Mouse (Mus musculus) embryonic facial prominence, embryonic 15.5 days (tissue): ENCODE data around the gene Exosc1. TPM values are rescaled to one million over a fixed set of nuclear protein-coding genes. Genes with fewer than 3 reads are reported as not detected.

Source experiments
- ATAC-seq: fragments of 200-750 bp; cut with Nextera tagmentation; 2 replicates; pipeline ENCODE4 v1.8.0; 2017; ENCODE audit warnings: low read depth, moderate TSS enrichment; ENCODE audit not compliant: insufficient number of reproducible peaks, low FRiP score, low TSS enrichment
- H3K27ac ChIP-seq: fragments of 300-500 bp; sonication (generic); replicated peaks from 2 replicates; pipeline ENCODE4 v1.5.1; 2015; ENCODE audit warnings: mild to moderate bottlenecking, inconsistent platforms
- H3K27me3 ChIP-seq: fragments of 300-500 bp; sonication (generic); 2 replicates; pipeline ENCODE4 v1.6.1; 2015; ENCODE audit warnings: inconsistent platforms
- H3K36me3 ChIP-seq: fragments of 300-500 bp; sonication (generic); 2 replicates; pipeline ENCODE4 v1.6.1; 2015; ENCODE audit warnings: mild to moderate bottlenecking, inconsistent platforms
- H3K4me1 ChIP-seq: fragments of 300-500 bp; sonication (generic); 2 replicates; pipeline ENCODE4 v1.6.1; 2015; ENCODE audit warnings: inconsistent platforms
- H3K4me2 ChIP-seq: fragments of 300-500 bp; sonication (generic); replicated peaks from 2 replicates; pipeline ENCODE4 v1.6.1; 2015; ENCODE audit warnings: mild to moderate bottlenecking, inconsistent platforms
- H3K4me3 ChIP-seq: fragments of 300-500 bp; sonication (generic); replicated peaks from 2 replicates; pipeline ENCODE4 v1.5.1; 2015; ENCODE audit warnings: mild to moderate bottlenecking, inconsistent platforms
- H3K9ac ChIP-seq: fragments of 300-500 bp; sonication (generic); 2 replicates; pipeline ENCODE4 v1.6.1; 2015; ENCODE audit warnings: inconsistent platforms
- H3K9me3 ChIP-seq: fragments of 300-500 bp; sonication (generic); replicated peaks from 2 replicates; pipeline ENCODE4 v1.6.1; 2016; ENCODE audit warnings: inconsistent platforms
- WGBS: fragments of 180-500 bp; shearing (Covaris S2); methylation state at CpG from one replicate; pipeline ENCODE4 v1.1.7; 2015; 5-methylcytosine and 5-hydroxymethylcytosine counted together
- polyA plus RNA-seq: library from polyadenylated mRNA; unstranded; fragments of >200 nt; fragmentation: Nextera tagmentation; extraction: Ambion mirVana; gene quantifications from 2 replicates; pipeline ENCODE4 v1.2.1, GENCODE M21; 2015

The Exosc1 gene
- polyA plus RNA-seq, 1 experiment from 2014 or later = 72.8 TPM

DNA sequence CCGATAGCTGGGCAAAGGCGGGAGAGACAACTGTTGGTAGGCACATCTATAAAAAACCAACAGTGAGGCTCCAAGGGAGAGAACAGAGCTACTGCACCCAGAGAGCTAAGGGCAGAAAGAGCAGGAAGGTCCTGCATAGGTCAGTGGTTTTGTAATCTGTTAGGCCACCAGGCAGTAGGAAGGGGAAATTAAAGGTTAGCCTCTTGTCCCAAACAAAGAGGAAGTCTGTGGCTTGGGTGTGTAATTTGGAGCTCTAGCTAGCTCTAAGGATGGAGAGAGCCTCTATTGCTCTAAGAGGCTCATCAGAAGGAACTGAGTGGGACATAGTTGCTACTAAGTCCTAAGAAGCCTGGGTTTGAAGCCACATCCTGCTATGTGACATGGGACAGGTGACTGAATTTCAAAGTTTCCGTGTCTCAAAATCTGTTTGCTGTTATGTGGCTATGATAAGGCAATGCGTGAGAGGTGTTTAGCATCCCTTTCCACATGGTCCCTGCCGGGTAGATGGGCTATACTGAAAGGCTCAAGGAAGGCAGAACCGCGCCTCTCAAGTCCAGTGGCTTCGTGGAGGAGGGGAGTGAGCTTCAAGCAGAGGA, 32.6 kb downstream of the Exosc1 start:
- H3K4me1 ChIP-seq = peaks cover 5% of the 10 kb centered on the region; the same call in 1 of the 2 replicates
- H3K27ac ChIP-seq = no peak overlapping the region
- H3K36me3 ChIP-seq = no peaks in the 10 kb centered on the region
- no peak overlapping the region for H3K4me3 ChIP-seq
- H3K27me3 ChIP-seq = no peaks in the 10 kb centered on the region
- no peak overlapping the region for H3K4me2 ChIP-seq
- 81% methylated on average over 8 of the region's 8 CpGs for WGBS
- H3K9me3 ChIP-seq = no peaks in the 10 kb centered on the region
- no peak overlapping the region for H3K9ac ChIP-seq
- no peak for ATAC-seq

DNA sequence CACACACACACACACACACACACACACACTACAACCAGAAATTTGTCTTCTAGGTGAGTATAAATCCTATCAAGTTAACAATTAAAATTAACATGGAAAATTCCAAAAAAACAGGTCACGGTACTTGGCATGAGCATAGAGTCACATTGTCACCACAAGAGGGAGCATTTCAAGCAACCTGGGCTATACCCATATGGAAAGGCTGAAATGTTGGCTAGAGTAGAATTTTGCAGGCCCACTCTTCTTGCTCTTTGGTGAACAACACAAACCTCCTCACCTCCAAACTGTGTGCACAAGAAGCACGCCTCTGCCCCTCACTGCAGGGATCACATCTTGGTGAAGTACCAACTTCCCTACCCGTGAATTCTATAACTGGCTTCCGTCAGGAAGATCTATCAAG, 34.4 kb downstream of the Exosc1 start:
- Histone ChIP-seq H3K36me3 (no peaks in the 10 kb centered on the region), H3K9me3 (no peaks in the 10 kb centered on the region), H3K9ac (no peak overlapping the region), H3K27ac (no peak overlapping the region), H3K27me3 (no peaks in the 10 kb centered on the region), H3K4me1 (peaks cover 17% of the 10 kb centered on the region), H3K4me2 (no peak overlapping the region), H3K4me3 (no peak overlapping the region)
- no peak for ATAC-seq
- 47% methylated on average over 4 of the region's 4 CpGs for WGBS

DNA sequence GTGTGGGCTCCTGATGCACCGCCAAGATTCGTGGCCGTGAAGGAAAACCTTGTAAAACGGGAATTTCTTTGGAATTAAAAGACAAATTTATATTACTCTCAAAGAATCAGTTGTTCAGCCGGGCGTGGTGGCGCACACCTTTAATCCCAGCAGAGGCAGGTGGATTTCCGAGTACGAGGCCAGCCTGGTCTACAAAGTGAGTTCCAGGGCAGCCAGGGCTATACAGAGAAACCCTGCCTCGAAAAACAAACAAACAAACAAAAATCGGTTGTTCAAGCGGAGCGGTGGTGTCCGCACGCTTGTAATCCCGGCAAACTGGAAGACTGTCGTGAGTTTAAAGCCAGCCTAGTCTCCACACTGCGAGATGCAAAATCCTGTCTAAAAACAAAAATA, 36.9 kb downstream of the Exosc1 start:
- Histone ChIP-seq H3K4me1 (peaks cover 17% of the 10 kb centered on the region), H3K4me2 (peak overlapping the region; percentile 78), H3K9me3 (no peaks in the 10 kb centered on the region), H3K4me3 (peak overlapping the region; percentile 71), H3K27ac (no peak overlapping the region), H3K27me3 (no peaks in the 10 kb centered on the region), H3K9ac (peak overlapping the region; percentile 41; the same call in 1 of the 2 replicates), H3K36me3 (peaks cover 6% of the 10 kb centered on the region)
- 19% methylated on average over 18 of the region's 18 CpGs for WGBS
- no peak for ATAC-seq

DNA sequence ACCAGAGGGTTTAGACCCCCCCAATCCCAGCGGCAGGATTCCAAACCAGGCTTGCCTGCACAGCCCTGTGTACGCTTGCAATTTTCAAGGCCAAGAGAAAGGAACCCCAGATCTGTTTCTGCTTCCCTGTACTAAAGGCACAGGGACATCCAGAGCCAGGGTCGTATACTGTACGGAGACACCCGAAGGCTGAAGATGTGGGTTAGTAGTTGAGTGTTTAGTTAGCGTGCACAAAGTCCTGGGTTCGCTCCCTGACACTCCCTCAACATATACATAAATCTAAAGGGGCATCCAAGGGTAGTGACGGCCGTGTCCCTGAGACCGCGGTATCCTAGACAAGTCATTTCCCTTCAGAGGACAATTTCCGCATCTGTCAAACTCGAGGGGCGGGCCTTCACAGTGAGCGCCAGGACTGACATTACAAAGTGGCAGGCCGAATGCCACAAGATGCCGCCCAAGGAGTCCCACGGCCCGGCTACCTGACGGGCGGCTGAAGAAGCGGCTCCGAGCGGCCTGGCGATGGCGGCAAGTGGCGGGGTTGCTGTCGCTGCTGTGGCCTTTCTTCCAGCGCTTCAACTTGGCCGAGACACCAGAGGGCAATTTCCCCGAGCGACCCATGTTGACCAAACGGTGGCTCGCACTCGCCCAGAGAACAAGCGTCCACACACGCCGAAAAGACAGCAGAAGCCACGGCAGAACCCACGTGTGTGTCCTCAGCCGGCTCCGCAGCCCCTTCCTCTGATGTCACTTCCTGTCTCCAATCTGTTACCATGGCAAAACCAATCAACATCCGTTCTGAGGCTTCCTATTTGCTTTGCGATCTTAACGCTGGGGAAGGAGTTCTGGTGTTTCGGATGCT, 37.5 kb downstream of the Exosc1 start, which contains the start of gene Rrp12:
Rrp12 (minus strand) TSS at position 714 of the 859 bp plus-strand sequence.
- under 1% methylated on average over 46 of the region's 46 CpGs for WGBS
- peak; percentile 89 for ATAC-seq
- H3K27me3 ChIP-seq = no peaks in the 10 kb centered on the region
- H3K27ac ChIP-seq = no peak within 1 kb of the TSS
- peaks cover 6% of the 10 kb centered on the region for H3K36me3 ChIP-seq
- no peaks in the 10 kb centered on the region for H3K9me3 ChIP-seq
- H3K9ac ChIP-seq = peak within 1 kb of the TSS; percentile 41
- peak within 1 kb of the TSS; percentile 71 for H3K4me3 ChIP-seq
- peaks cover 17% of the 10 kb centered on the region for H3K4me1 ChIP-seq
- peak within 1 kb of the TSS; percentile 78 for H3K4me2 ChIP-seq

DNA sequence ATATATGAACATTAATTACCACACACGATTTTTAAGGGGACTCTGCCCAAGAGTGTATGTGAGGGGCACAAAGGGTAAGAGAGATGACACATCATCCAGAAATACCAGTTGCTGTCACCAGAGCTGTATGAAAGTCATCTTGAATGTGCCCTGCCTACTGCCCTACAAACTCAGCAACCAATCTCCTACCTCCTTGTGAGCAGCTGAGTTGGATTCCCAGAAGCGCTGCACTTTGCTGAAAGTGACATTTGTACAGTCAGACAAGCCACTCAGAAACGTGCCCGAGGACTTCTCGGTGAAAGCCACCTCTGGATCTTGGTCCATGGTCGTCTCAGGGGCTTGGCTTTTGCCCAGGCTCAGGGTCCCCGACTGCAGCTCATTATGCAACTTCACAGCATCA, 38.3 kb downstream of the Exosc1 start:
- H3K9me3 ChIP-seq = no peaks in the 10 kb centered on the region
- H3K27me3 ChIP-seq = no peaks in the 10 kb centered on the region
- no peak for ATAC-seq
- H3K4me2 ChIP-seq = peak overlapping the region; percentile 78
- H3K36me3 ChIP-seq = peaks cover 13% of the 10 kb centered on the region
- H3K27ac ChIP-seq = no peak overlapping the region
- H3K4me1 ChIP-seq = peaks cover 17% of the 10 kb centered on the region
- 45% methylated on average over 7 of the region's 7 CpGs for WGBS
- peak overlapping the region; percentile 41; the same call in 1 of the 2 replicates for H3K9ac ChIP-seq
- H3K4me3 ChIP-seq = peak overlapping the region; percentile 71

DNA sequence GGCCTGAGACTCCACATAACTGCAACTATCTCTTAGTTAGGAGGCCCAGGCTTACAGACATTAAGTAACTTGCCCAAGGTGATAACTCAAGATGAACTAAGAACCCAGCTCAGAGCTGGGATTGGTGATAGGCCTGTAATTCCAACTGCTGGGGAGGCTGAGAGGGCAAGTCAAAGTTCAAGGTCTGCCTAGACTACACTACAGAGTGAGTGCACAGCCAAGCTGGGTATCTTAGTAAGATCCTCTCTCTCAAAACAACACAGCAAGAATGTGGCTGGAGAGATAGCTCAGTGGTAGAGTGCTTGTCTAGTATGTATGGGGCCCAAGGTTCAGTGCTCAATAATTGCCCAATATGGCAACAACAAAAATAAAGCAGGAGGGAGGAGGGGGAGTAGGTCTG, 45.0 kb downstream of the Exosc1 start:
- peaks cover 73% of the 10 kb centered on the region for H3K36me3 ChIP-seq
- no peak overlapping the region for H3K4me3 ChIP-seq
- no peak for ATAC-seq

DNA sequence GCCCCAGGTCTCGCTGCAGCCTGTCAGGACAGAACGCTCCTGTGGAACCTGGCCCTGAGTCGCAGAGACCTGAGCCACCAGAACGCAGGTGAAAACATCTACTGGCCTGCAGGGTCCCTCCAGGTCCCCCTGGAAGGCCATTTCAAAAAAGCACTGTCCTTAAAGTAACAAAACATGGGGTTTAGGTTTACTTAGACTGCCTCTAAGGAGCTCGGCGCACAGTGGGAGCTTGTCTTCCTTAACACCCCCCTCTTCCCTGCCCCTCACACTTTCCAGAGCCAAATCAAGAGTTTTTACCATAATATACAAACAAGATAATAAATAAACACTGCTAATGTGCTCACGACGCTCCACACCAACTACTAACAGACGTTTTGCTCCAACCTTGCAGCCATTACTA, 49.3 kb downstream of the Exosc1 start:
- WGBS = 91% methylated on average over 9 of the region's 9 CpGs
- H3K27me3 ChIP-seq = no peaks in the 10 kb centered on the region
- no peak for ATAC-seq

More for the DNA sequence above, 45.0 kb downstream of the Exosc1 start:
- Histone ChIP-seq H3K9me3 (no peaks in the 10 kb centered on the region), H3K4me2 (no peak overlapping the region), H3K27me3 (no peaks in the 10 kb centered on the region), H3K27ac (no peak overlapping the region), H3K9ac (no peak overlapping the region), H3K4me1 (no peaks in the 10 kb centered on the region)

DNA sequence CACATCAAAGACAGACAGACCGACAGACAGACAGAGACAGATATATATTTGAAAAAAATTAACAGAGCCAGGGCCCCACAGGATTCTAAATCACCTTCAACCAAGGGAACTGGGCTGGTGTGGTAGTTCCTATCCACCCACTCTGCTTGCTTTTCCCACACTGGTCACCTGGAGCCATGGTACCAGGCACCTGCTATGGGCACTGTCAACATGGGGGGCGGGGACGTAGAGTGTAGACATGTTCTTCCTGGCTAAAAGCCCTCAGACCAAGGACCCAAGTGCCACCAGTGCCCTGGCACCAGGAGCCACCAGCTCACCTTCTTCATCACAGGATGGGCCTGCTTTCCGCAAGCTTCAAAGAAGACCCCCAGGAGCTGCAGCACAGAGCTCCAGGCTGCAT, 51.4 kb downstream of the Exosc1 start:
- Histone ChIP-seq H3K9ac (no peak overlapping the region), H3K27me3 (no peaks in the 10 kb centered on the region), H3K4me2 (no peak overlapping the region), H3K27ac (no peak overlapping the region), H3K9me3 (no peaks in the 10 kb centered on the region), H3K4me1 (no peaks in the 10 kb centered on the region), H3K4me3 (no peak overlapping the region), H3K36me3 (peaks cover 74% of the 10 kb centered on the region)
- ATAC-seq = no peak
- WGBS = 91% methylated on average over 4 of the region's 4 CpGs

More for the DNA sequence above, 49.3 kb downstream of the Exosc1 start:
- peaks cover 77% of the 10 kb centered on the region for H3K36me3 ChIP-seq
- H3K27ac ChIP-seq = no peak overlapping the region
- H3K4me1 ChIP-seq = no peaks in the 10 kb centered on the region
- H3K4me2 ChIP-seq = no peak overlapping the region
- H3K9ac ChIP-seq = no peak overlapping the region
- no peak overlapping the region for H3K4me3 ChIP-seq
- no peaks in the 10 kb centered on the region for H3K9me3 ChIP-seq

DNA sequence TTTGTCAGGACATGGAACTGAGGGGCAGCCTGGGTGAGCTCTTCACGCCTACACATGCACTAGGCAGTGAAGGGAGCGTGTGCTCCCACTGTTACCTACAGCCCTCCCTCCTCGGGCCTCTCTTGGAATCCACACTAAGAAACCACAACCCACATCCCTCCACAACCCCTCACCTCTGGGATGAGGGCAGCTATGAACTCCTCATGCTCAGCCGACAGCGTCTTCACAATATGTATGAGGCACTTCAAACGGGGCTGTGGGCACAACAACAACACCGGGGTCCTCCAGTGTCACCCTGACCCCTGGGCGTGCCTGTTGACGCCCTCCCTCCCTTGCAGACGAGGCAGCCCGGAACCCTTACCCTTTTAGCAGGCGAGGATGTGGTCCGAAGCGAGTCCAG, 58.9 kb downstream of the Exosc1 start:
- WGBS = 89% methylated on average over 14 of the region's 14 CpGs
- peaks cover 82% of the 10 kb centered on the region for H3K36me3 ChIP-seq
- ATAC-seq = no peak

More for the DNA sequence above, 58.9 kb downstream of the Exosc1 start:
- Histone ChIP-seq H3K4me3 (no peak overlapping the region), H3K27me3 (no peaks in the 10 kb centered on the region), H3K9me3 (no peaks in the 10 kb centered on the region), H3K9ac (no peak overlapping the region), H3K27ac (no peak overlapping the region), H3K4me2 (no peak overlapping the region), H3K4me1 (no peaks in the 10 kb centered on the region)
